ENCODE assay signal across 34 mouse cellular contexts in genomic region chr11:88994492-88994891, GRCm38 (mm10). TPM values are rescaled to one million over a fixed set of nuclear protein-coding genes. Genes with fewer than 3 reads are reported as not detected.
DNase-seq lines count a peak whose midpoint lies in the region; ATAC-seq and TF ChIP-seq lines count a peak whose summit lies in the region.
"Had no signal": no experiment of that assay in that cellular context is flagged by ENCODE, and none has a peak within 500 bp of the region (broad histone marks: within the 10 kb centered on the region; RNA-seq: fewer than 3 reads in every experiment).

No protein-coding gene starts in this region.

- H3K9me3 ChIP-seq in E14TG2a.4 (ENCODE audit: low read length) (no peaks in the 10 kb centered on the region), MEL (replicated peaks; ENCODE audit: insufficient read depth, low read length) (no peaks in the 10 kb centered on the region)
- H3K9me3 ChIP-seq in intestine, postnatal 0 days (ENCODE audit: control insufficient read depth): no peaks in the 10 kb centered on the region
- H3K9me3 ChIP-seq: embryonic facial prominence, embryonic 12.5 days; embryonic facial prominence, embryonic 15.5 days; hindbrain, embryonic 10.5 days; hindbrain, embryonic 13.5 days had no signal

- no peak overlapping the region for H3K4me2 ChIP-seq in intestine, postnatal 0 days (replicated peaks; ENCODE audit: low read depth)
- H3K4me2 ChIP-seq: embryonic facial prominence, embryonic 12.5 days; embryonic facial prominence, embryonic 15.5 days; heart, embryonic 11.5 days; hindbrain, embryonic 13.5 days had no signal

- no peak for TF ChIP-seq RAD21 in MEL (IDR thresholded peaks at IDR 0.05; ENCODE audit: low read depth, low read length)

- no peak for ATAC-seq in intestine, postnatal 0 days
- ATAC-seq: activated CD4-positive, CD25-positive, alpha-beta regulatory T cell, adult 4 months; forebrain, embryonic 14.5 days; forebrain, postnatal 0 days; intestine, embryonic 16.5 days had no signal

- TF ChIP-seq CTCF in gastrocnemius, adult 2 months (IDR thresholded peaks at IDR 0.05): no peak
- no peak for TF ChIP-seq CTCF in E14TG2a.4 (conservative IDR thresholded peaks at IDR 0.05; ENCODE audit: low read length)
- TF ChIP-seq CTCF in MEL (IDR thresholded peaks at IDR 0.05 in 2 of 3, conservative IDR thresholded peaks at IDR 0.05 in 1 of 3; ENCODE audit: control insufficient read depth in 1 of 3, insufficient read depth in 1 of 3, low read depth in 2 of 3, low read length in 3 of 3, poor library complexity in 1 of 3, severe bottlenecking in 1 of 3): no peak
- no peak for TF ChIP-seq CTCF in intestine, postnatal 0 days (IDR thresholded peaks at IDR 0.05; ENCODE audit: low read depth)

- peak overlapping the region; percentile 69; the same call in 1 of the 2 replicates for H3K27ac ChIP-seq in gastrocnemius, adult 2 months
- H3K27ac ChIP-seq in MEL (ENCODE audit: control insufficient read depth, low read depth, low read length) (no peak overlapping the region), macrophage (peak overlapping the region; percentile 96)
- no peak overlapping the region for H3K27ac ChIP-seq in intestine, postnatal 0 days (ENCODE audit: low read depth, low read length)
- H3K27ac ChIP-seq: embryonic facial prominence, embryonic 12.5 days; embryonic facial prominence, embryonic 15.5 days; hindbrain, embryonic 10.5 days; hindbrain, embryonic 13.5 days; hindbrain, postnatal 0 days had no signal

- TF ChIP-seq POLR2A in MEL (IDR thresholded peaks at IDR 0.05; ENCODE audit: control insufficient read depth in 1 of 2, insufficient read depth in 1 of 2, low read depth in 1 of 2, low read length in 2 of 2, poor library complexity in 1 of 2): no peak

- intact Hi-C loops in gastrocnemius, adult 2 months (cut with DNase I): no loop called here
- intact Hi-C loops in gastrocnemius, postnatal 14 days (cut with DNase I; ENCODE audit: low total_unique reads): no loop called here

- 12% methylated on average over 3 of the region's 7 CpGs for WGBS in macrophage (ENCODE audit: missing documents)
- WGBS in intestine, postnatal 0 days: 84% methylated on average over 7 of the region's 7 CpGs

- H3K4me1 ChIP-seq in E14TG2a.4 (replicated peaks; ENCODE audit: low read depth, low read length) (peaks cover 65% of the 10 kb centered on the region), MEL (ENCODE audit: control insufficient read depth in 1 of 2, insufficient read depth in 2 of 2, low read length in 2 of 2) (peaks cover 8 to 24% of the 10 kb centered on the region in 2 experiments)
- no peaks in the 10 kb centered on the region; the same call in 1 of the 2 replicates for H3K4me1 ChIP-seq in intestine, postnatal 0 days (replicated peaks; ENCODE audit: control insufficient read depth, insufficient read depth, low read length)

- H3K79me2 ChIP-seq in MEL (ENCODE audit: control insufficient read depth, insufficient read depth, low read length, poor library complexity): peaks cover 3% of the 10 kb centered on the region
- peaks cover 22% of the 10 kb centered on the region for H3K79me2 ChIP-seq in macrophage (ENCODE audit: inconsistent target)

- no peak for DNase-seq in gastrocnemius, adult 2 months
- DNase-seq in gastrocnemius, postnatal 14 days: no peak
- DNase-seq in MEL (ENCODE audit: low read depth, low spot score): no peak
- DNase-seq in urinary bladder, postnatal 36 days (ENCODE audit: low spot score in 2 of 2): no peak
- no peak for DNase-seq in right cerebral cortex, postnatal 4 days
- DNase-seq: adrenal gland, adult 8-10 months; adrenal gland, postnatal 25 days; B cell, adult 2 months; cerebellum, adult 11 months; cerebellum, adult 2 months; cerebellum, adult 9-11 months; cerebellum, postnatal 25 days; forebrain, postnatal 0 days; gastrocnemius, postnatal 36 days had no signal

- peak overlapping the region; percentile 5; the same call in 1 of the 2 replicates for H3K9ac ChIP-seq in MEL (ENCODE audit: control insufficient read depth, low read depth, low read length, poor library complexity, severe bottlenecking)
- no peak overlapping the region for H3K9ac ChIP-seq in intestine, postnatal 0 days (ENCODE audit: low read depth, low read length)
- H3K9ac ChIP-seq: embryonic facial prominence, embryonic 12.5 days; embryonic facial prominence, embryonic 15.5 days; forebrain, postnatal 0 days; hindbrain, embryonic 13.5 days had no signal

- H3K4me3 ChIP-seq in gastrocnemius, adult 2 months: no peak overlapping the region
- H3K4me3 ChIP-seq in E14TG2a.4 (replicated peaks; ENCODE audit: low read length) (peak overlapping the region; percentile 21; the same call in 1 of the 2 replicates), MEL (ENCODE audit: control insufficient read depth in 1 of 2, insufficient read depth in 1 of 2, low read depth in 2 of 2, low read length in 2 of 2) (no peak overlapping the region), macrophage (ENCODE audit: inconsistent target) (no peak overlapping the region)
- H3K4me3 ChIP-seq in intestine, postnatal 0 days (ENCODE audit: low read depth, low read length): no peak overlapping the region
- H3K4me3 ChIP-seq: embryonic facial prominence, embryonic 12.5 days; embryonic facial prominence, embryonic 15.5 days; hindbrain, embryonic 10.5 days; hindbrain, embryonic 13.5 days had no signal

- TF ChIP-seq EP300 in MEL (IDR thresholded peaks at IDR 0.05; ENCODE audit: low read depth in 1 of 2, low read length in 2 of 2): no peak

- H3K27me3 ChIP-seq in E14TG2a.4 (ENCODE audit: insufficient read depth, low read length): no peaks in the 10 kb centered on the region
- no peaks in the 10 kb centered on the region for H3K27me3 ChIP-seq in MEL (ENCODE audit: control insufficient read depth in 1 of 2, insufficient read depth in 2 of 2, low read length in 2 of 2)
- no peaks in the 10 kb centered on the region for H3K27me3 ChIP-seq in intestine, postnatal 0 days (replicated peaks; ENCODE audit: control insufficient read depth, insufficient read depth, low read length)

- H3K36me3 ChIP-seq in E14TG2a.4 (ENCODE audit: insufficient read depth, low read length) (peaks cover 11% of the 10 kb centered on the region), MEL (ENCODE audit: control insufficient read depth in 1 of 2, insufficient read depth in 2 of 2, low read length in 2 of 2) (peaks cover 3 to 22% of the 10 kb centered on the region in 2 experiments), macrophage (ENCODE audit: inconsistent target) (no peaks in the 10 kb centered on the region)
- H3K36me3 ChIP-seq in intestine, postnatal 0 days (ENCODE audit: control insufficient read depth, insufficient read depth): no peaks in the 10 kb centered on the region

TF ChIP-seq in MEL, 35 proteins besides CTCF, POLR2A, EP300 and RAD21:
- TF ChIP-seq ZNF384 (IDR thresholded peaks at IDR 0.05; ENCODE audit: low read depth, low read length) (peak; percentile 71; the same call in 1 of the 2 replicates), CHD1 (IDR thresholded peaks at IDR 0.05; ENCODE audit: low read depth, low read length) (no peak)

RNA-seq across cellular contexts. Expression of gene Trim25, which starts 4.7 kb away (rescaled TPM):
- total RNA-seq in gastrocnemius, adult 2 months (2021): 1 to 10 TPM; 5.9 to 9.0 TPM
- 10 to 100 TPM; 11.3 to 12.6 TPM for total RNA-seq in gastrocnemius, postnatal 14 days (2021)
- total RNA-seq in MEL (2012; rRNA removed): 21.5 and 22.2 TPM in 2 replicates
- polyA plus RNA-seq in MEL (2012; ENCODE audit: insufficient read depth in 1 of 2, insufficient read length in 2 of 2, low read depth in 1 of 2, low replicate concordance in 2 of 2, missing spikeins in 1 of 2): 10 to 100 TPM in 1 of 2 experiments, not detected in 1; 43.0 TPM
- total RNA-seq in macrophage (2018; cell fraction: chromatin; rRNA removed): 1,000 to 10,000 TPM in 1 of 26 experiments, 100 to 1,000 TPM in 25; 272 to 1,028 (median 411) TPM
- 100 to 1,000 TPM; 113 to 207 (median 161) TPM for total RNA-seq in macrophage (2018; cell fraction: cytosol; rRNA removed)
- 100 to 1,000 TPM; 245 to 755 (median 378) TPM for total RNA-seq in macrophage (2018; cell fraction: nucleus; rRNA removed)
- polyA plus RNA-seq in macrophage (2018): 66.7 to 127 TPM (median 117 TPM) in 3 replicates
- 24.2 and 26.2 TPM in 2 replicates for polyA plus RNA-seq in intestine, postnatal 0 days (2015; fragmentation: Nextera tagmentation; extraction: Ambion mirVana)

RNA-seq across cellular contexts. Expression of gene Coil, which starts 24.4 kb away (rescaled TPM):
- total RNA-seq in gastrocnemius, adult 2 months (2021): 1 to 10 TPM; 3.8 to 4.6 TPM
- 1 to 10 TPM; 4.1 to 4.2 TPM for total RNA-seq in gastrocnemius, postnatal 14 days (2021)
- 32.6 and 32.9 TPM in 2 replicates for total RNA-seq in MEL (2012; rRNA removed)
- polyA plus RNA-seq in MEL (2012; ENCODE audit: insufficient read depth in 1 of 2, insufficient read length in 2 of 2, low read depth in 1 of 2, low replicate concordance in 2 of 2, missing spikeins in 1 of 2) (10 to 100 TPM in 1 of 2 experiments, not detected in 1; 24.4 TPM), macrophage (2018) (5.1 to 8.0 TPM (median 5.6 TPM) in 3 replicates)
- total RNA-seq in macrophage (2018; cell fraction: chromatin; rRNA removed): 10 to 100 TPM in 11 of 26 experiments, 1 to 10 TPM in 15; 2.7 to 18.4 (median 8.4) TPM
- 1 to 10 TPM; 2.5 to 7.7 (median 5.8) TPM for total RNA-seq in macrophage (2018; cell fraction: cytosol; rRNA removed)
- total RNA-seq in macrophage (2018; cell fraction: nucleus; rRNA removed): 10 to 100 TPM in 1 of 26 experiments, 1 to 10 TPM in 25; 1.9 to 10.7 (median 5.0) TPM
- polyA plus RNA-seq in intestine, postnatal 0 days (2015; fragmentation: Nextera tagmentation; extraction: Ambion mirVana): 4.1 and 4.6 TPM in 2 replicates

RNA-seq across cellular contexts. Expression of gene Elobl, which starts 27.8 kb away (rescaled TPM):
- not detected for total RNA-seq in gastrocnemius, adult 2 months (2021)
- not detected for total RNA-seq in gastrocnemius, postnatal 14 days (2021)
- 0.58 and 0.92 TPM in 2 replicates for total RNA-seq in MEL (2012; rRNA removed)
- polyA plus RNA-seq in MEL (2012; ENCODE audit: insufficient read depth in 1 of 2, insufficient read length in 2 of 2, low read depth in 1 of 2, low replicate concordance in 2 of 2, missing spikeins in 1 of 2): under 1 TPM in 1 of 2 experiments, not detected in 1; 0.72 TPM
- total RNA-seq in macrophage (2018; cell fraction: chromatin; rRNA removed): not detected
- under 1 TPM in 1 of 26 experiments, not detected in 25; 0.29 TPM for total RNA-seq in macrophage (2018; cell fraction: cytosol; rRNA removed)
- total RNA-seq in macrophage (2018; cell fraction: nucleus; rRNA removed): not detected
- not detected in 3 replicates for polyA plus RNA-seq in macrophage (2018)
- polyA plus RNA-seq in intestine, postnatal 0 days (2015; fragmentation: Nextera tagmentation; extraction: Ambion mirVana): not detected in 2 replicates
- total RNA-seq: adrenal gland, adult 8-10 months; adrenal gland, postnatal 25 days; common myeloid progenitor, adult 5-6 weeks; forebrain, postnatal 0 days; gastrocnemius, adult 8-10 months; gastrocnemius, postnatal 36 days; granulocyte monocyte progenitor cell, adult 5-6 weeks; heart, adult 8-10 months; heart, postnatal 25 days; hindbrain, postnatal 0 days had no signal
- polyA plus RNA-seq: activated CD4-positive, CD25-positive, alpha-beta regulatory T cell, adult 4 months; cerebellum, adult 2 months; embryonic facial prominence, embryonic 12.5 days; embryonic facial prominence, embryonic 15.5 days; forebrain, embryonic 11.5 days; forebrain, embryonic 14.5 days; forebrain, postnatal 0 days; heart, embryonic 11.5 days; heart, embryonic 14.5 days; heart, postnatal 0 days; hindbrain, embryonic 10.5 days; hindbrain, embryonic 13.5 days; hindbrain, postnatal 0 days; intestine, embryonic 16.5 days had no signal

RNA-seq across cellular contexts. Expression of gene Scpep1, which starts 39.2 kb away (rescaled TPM):
- total RNA-seq in gastrocnemius, adult 2 months (2021): 10 to 100 TPM in 1 of 2 experiments, 1 to 10 TPM in 1; 6.1 to 11.2 TPM
- 10 to 100 TPM; 18.5 to 21.6 TPM for total RNA-seq in gastrocnemius, postnatal 14 days (2021)
- total RNA-seq in MEL (2012; rRNA removed): 7.9 and 8.9 TPM in 2 replicates
- 10 to 100 TPM in 1 of 2 experiments, not detected in 1; 15.6 TPM for polyA plus RNA-seq in MEL (2012; ENCODE audit: insufficient read depth in 1 of 2, insufficient read length in 2 of 2, low read depth in 1 of 2, low replicate concordance in 2 of 2, missing spikeins in 1 of 2)
- 100 to 1,000 TPM in 11 of 26 experiments, 10 to 100 TPM in 15; 63.8 to 196 (median 95.8) TPM for total RNA-seq in macrophage (2018; cell fraction: chromatin; rRNA removed)
- total RNA-seq in macrophage (2018; cell fraction: cytosol; rRNA removed): 100 to 1,000 TPM; 375 to 645 (median 470) TPM
- 100 to 1,000 TPM; 156 to 532 (median 386) TPM for total RNA-seq in macrophage (2018; cell fraction: nucleus; rRNA removed)
- 284 to 556 TPM (median 477 TPM) in 3 replicates for polyA plus RNA-seq in macrophage (2018)
- polyA plus RNA-seq in intestine, postnatal 0 days (2015; fragmentation: Nextera tagmentation; extraction: Ambion mirVana): 191 and 210 TPM in 2 replicates

Comparison
In these comparisons a context has a peak if more than half of its experiments do, and no peak if none do; other contexts are left out.
1. H3K27ac ChIP-seq: peak in gastrocnemius, adult 2 months (single experiment) and macrophage (single experiment); none in MEL (single experiment) and intestine, postnatal 0 days (single experiment).